Mouse (Mus musculus) retina, adult 2 months (tissue): ENCODE results near the gene Coro2a.

Experiments used
- DNase-seq: peaks from one replicate; pipeline ENCODE4 v3.0.0-alpha.2; 2012; ENCODE audit warnings: low read depth, low spot score

The Coro2a gene

DNA sequence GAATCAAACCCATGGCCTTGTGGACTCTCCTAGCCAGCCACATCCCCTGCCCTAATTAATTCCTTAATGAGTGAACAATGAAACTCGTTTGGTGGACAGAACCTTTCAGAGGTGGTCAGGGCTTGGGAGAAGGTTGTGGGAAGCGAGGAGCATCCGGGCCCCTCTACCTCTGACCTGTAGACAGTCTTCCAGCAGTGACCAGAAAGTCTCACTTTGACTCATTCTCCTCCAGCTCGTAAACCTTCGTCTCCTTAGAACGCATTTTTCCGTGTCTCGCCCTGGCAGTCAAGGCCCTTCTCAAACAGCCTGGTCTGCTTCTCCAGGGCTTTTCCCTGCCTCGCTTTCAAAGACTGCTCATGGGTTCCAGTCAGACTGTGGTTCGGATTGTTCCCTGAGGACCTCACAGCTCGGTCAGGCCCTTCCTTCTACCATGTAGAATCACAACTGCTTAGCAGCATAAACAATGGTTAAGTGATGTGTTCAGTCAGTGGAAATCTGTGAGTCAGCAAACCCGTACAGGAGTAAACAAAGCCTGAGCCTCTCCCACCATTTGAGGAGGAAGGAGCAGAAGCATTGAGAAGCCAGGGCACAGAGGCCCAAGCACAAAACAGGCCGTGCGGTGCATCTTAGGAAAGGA lies 41.8 kb downstream of the Coro2a start:
- no peak for DNase-seq

DNA sequence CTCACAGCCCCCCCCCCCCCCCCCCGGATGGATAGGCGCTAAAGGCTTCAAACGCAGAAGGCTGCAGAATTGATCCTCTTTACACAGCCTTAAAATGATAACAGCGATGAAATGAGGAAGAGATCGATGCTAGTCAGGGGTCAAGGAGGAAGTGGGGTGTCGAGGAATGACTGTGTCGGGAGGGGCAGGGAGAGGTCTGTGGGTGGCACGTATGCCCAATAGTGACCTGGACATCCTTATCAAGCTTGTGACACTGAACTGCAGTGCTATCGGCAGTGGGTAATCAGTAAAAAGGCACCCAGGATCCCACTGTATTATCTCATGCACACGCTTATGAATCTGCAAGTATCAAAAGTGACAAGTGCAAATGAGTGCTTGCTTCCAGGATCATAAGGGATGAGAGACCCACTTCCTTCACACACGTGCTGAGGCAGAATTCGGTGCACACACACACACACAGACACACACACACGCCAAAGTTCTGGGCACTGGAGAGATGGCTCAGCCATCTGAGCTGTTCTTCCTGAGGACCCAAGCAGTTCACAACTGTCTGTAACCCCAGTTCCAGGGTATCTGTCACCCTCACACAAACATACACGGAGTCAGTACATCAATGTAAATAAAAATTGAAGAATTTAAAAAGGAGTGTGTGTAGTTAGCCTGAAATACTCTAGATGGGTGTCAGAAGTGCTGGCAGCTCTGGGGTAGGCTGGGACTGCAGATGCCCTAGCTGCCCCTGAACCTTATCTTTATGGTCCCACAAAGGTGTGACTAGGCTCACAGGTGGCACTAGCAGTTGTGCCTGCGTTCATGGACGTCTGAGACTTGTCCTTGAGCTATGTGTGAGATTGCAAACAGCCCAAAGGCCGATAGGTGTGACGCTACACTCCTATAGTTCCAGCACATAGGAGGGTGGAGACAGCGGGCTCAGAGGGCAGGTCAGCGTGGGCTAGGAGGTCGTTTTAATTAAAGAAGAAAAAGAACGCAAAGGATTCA lies 43.0 kb downstream of the Coro2a start:
- no peak for DNase-seq

- DNase-seq = no peak
Observed at GRCm38 (mm10) chr4:46556933-46557332, 45.1 kb downstream of the Coro2a start.

GRCm38 (mm10) chr4:46555762-46556161 lies 46.2 kb downstream of the Coro2a start:
- DNase-seq = no peak

GRCm38 (mm10) chr4:46554295-46555069 lies 47.5 kb downstream of the Coro2a start:
- DNase-seq = no peak

GRCm38 (mm10) chr4:46553864-46554263 lies 48.1 kb downstream of the Coro2a start:
- DNase-seq = no peak

GRCm38 (mm10) chr4:46550406-46550805 lies 51.6 kb downstream of the Coro2a start:
- DNase-seq = no peak

DNA sequence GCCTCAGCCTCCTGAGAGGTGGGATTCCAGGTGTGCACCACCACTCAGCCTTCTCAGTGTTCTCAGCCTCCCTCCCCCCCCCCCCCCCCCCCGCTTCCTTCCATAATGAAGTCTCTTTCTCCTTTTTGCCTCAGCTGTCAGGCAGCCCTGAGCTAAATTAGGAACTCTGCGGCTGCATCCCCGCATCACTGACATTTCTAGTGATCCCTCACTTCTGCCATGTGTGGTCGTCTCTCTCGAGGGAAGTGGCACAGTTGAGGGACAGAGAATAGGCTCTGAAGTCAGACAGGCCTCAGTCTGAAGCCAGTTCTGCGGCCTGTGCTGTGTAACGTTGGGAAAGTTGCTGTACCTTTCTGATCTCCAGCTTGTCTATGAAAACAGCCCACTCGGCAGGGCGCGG lies 52.0 kb downstream of the Coro2a start:
- no peak for DNase-seq

DNA sequence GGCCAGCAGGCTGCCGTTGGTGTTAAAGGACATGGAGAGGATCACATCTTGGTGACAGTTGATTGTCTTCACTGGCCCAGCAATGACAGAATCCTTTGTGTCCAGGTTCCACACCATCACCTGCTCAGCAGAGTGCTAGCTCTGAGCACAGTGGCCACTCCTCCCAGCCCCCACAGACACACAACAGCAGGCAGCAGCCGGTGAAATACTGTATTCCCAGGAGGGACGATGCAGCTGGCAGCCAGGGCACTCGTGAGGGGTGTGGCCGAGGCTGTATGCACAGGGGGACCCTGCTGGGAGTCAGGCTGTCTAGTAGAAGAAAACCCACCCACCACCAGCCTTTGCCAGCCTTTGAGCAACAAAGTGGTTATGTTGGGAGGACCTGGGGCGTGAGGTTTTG lies 55.3 kb downstream of the Coro2a start:
- DNase-seq = no peak

GRCm38 (mm10) chr4:46545498-46545897 lies 56.5 kb downstream of the Coro2a start:
- no peak for DNase-seq

DNA sequence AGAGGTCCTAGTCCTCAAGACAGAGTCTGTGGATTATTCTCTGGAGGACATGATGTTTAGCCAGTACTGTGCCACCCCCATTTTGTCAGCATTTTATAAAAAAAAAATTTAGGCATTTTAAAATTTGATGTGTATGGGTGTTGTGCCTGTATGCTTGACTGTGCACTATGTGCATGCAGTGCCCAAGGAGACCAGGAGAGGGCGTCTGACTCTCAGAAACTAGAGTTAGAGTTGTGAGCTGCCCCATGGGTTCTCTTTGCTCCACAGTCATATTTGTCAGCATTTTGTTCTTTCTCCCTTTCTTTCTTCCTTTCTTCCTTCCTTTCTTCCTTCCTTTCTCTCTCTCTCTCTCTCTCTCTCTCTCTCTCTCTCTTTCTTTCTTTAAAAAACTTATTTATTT lies 57.7 kb downstream of the Coro2a start:
- no peak for DNase-seq

- no peak for DNase-seq
Observed at GRCm38 (mm10) chr4:46543366-46544050, 58.5 kb downstream of the Coro2a start.

DNA sequence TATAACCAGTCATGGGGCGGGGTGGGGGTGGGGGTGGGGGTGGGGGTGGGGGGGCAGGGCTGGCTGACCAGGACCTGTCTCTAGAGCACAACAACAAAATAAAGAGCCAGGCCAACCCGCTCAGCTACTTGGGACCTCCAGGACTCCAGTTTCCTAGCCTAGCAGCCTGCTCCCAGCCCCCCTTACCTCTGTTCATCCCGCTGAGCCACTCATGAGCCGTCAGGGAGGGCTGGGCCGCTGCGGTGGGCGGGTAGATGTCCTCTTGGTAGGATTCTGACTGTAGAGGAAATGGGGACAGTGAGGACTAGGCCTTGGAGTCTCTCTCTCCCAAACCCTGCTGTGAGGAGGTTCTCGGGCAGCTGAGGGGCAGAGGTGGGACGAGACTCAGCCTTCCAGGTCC lies 60.3 kb downstream of the Coro2a start:
- DNase-seq = no peak

DNA sequence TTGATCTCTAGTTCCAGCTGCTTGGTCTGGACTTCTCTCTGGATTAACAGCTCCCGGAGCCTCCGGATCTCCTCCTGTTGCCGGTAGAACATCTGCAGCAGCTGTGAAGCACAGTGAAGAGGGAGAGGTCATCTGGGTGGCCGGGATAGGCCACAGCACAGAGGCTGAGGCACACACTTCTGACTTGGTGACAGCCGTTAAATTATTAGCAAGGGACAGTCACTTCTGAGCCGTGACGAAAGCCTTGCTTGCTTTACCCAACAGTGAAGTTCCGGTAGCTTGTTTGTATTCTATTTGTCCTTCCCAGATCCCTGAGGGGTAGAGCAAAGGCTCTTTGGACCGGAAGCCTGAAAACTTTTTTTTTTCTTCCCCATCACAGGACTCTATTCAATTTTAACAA lies 62.8 kb downstream of the Coro2a start:
- DNase-seq = no peak

DNA sequence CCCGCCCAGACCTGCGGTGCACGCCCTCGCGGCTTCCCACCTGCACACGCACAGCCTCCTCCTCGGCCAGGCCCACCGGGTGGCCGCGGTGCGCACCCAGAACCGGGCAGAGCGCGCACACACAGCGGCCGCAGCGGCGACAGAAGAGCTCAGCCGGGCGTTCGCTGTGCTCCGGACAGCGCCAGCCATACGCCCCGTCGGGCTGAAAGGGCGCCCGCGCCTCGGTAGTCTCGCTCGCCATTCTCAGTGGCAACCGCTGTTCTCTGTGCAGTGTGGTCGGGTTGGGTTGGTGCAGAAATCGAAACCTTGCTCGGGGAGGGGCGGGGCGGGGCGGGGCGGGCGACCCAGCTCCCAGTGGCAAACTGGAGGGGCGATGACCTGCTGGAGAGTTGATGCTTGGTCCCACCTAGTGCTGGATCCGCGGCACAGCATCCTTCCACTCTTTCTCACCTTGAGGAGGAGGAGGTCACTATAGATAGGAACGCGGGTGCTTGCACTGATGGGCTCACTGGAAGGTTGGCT lies 66.1 kb downstream of the Coro2a start, which contains the start of gene Trim14:
Gene Trim14, minus strand, starts transcription at position 302 of the 522 bp plus-strand sequence.
- no peak for DNase-seq

DNA sequence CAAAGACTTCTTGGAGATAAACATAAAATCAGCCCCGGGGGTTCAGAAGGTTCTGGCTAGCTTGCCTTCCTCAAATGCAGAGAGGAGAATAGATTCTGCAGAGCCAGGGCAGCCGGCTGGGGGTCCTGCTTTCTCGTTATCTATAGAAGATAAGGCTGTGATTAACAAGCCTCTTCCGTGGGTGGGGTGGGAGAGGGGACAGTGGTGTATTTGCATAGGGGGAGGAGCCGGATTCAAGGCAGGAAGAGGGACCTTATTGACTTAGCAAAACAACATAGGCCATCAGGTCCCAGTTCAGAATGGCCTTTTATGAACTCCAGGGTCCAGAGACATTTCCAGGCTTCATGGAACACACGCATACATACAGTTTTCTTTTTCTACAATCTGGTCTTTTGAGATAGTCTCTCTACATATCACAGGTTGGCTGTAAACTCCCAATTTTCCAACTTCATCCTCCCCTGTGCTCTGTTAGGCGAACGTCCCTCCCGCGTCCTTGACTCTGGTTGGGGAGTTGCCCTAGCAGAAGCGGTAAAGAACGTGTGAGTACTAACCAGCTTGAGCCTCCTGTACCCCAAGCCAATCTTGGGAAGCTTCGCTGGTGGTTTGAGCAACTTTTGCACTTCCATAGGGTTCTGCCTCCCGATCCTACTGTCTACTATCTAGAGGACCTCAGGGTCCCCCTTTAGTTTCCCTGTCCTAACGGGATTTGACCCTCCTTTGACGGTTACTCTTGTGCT lies 66.7 kb downstream of the Coro2a start:
- no peak for DNase-seq

GRCm38 (mm10) chr4:46533934-46534720 lies 67.9 kb downstream of the Coro2a start:
- DNase-seq = no peak

DNA sequence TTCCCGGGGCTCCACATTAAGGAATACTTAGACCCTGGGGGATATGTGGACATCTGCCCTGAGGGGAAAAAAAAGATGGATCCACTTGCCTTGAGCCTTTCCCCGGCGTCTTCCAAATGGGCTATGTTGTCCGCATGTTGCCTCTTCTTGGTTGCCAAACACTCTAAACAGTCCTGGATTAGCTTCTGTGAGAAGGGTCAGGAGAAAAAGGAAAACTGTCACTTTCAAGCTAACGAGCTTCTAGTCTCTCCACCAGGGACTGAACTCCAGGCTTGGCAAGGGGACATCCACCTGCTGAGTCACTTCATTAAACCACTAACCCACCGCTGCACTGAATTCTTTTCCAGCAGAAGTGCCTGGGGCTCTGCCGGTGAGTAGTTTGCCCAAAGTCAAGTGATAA lies 69.1 kb downstream of the Coro2a start:
- no peak for DNase-seq

- no peak for DNase-seq
Observed at GRCm38 (mm10) chr4:46532511-46532910, 69.5 kb downstream of the Coro2a start.

GRCm38 (mm10) chr4:46529722-46530121 lies 72.3 kb downstream of the Coro2a start:
- no peak for DNase-seq
